ENCODE assay signal across 8 mouse cellular contexts in the genomic region with DNA sequence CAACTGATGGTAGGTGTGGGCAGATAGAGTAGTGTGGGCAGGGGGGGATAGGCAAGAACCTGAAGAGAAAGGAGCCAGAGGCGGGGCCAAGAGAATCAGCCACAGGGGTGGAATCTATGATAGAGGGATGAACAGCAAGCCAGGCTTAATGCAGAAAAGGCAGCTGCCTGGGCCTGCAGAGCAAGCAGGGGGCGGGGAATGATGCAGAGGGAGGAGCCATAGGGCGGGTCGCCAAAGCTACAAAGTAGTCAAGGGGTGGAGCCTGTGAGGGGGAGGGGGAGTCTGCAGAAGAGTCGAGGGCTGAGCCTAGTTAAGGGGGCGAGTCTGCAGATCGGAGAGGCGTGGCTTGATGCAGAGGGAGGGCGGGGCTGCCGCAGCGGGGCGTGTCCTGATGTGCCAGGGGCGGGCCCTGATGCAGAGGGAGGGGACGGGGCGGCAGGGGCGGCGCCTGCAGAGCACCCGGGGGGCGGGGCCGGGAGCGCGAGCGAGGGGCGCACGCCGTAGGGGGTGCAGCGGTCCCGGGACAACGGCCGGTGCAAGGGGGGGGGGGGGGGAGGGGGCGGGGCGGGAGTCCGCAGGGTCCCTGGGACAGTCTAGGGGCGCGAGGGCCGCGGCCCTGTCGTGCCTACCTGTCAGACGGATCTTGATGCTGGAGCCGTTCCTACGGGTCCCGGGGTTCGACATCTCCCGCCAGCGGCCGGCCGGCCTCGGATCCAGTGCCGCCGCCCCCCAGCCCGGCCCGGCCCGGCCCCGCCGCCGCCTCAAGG. TPM values are rescaled to one million over a fixed set of nuclear protein-coding genes. Genes with fewer than 3 reads are reported as not detected.
DNase-seq lines count a peak whose midpoint lies in the region; ATAC-seq and TF ChIP-seq lines count a peak whose summit lies in the region.

No protein-coding gene starts in this region.

- H3K27ac ChIP-seq in embryonic facial prominence, embryonic 10.5 days (replicated peaks), result peak overlapping the region; percentile 94
- H3K27ac ChIP-seq in intestine, postnatal 0 days (ENCODE audit: low read depth, low read length), result peak overlapping the region; percentile 96
- H3K27ac ChIP-seq in limb, embryonic 11.5 days (replicated peaks; ENCODE audit: low read depth, low read length), result peak overlapping the region; percentile 81
- H3K27ac ChIP-seq in midbrain, embryonic 14.5 days (replicated peaks; ENCODE audit: low read depth, low read length), result peak overlapping the region; percentile 89

- peaks cover 18% of the 10 kb centered on the region for H3K27me3 ChIP-seq in embryonic facial prominence, embryonic 10.5 days (replicated peaks; ENCODE audit: low read depth, poor library complexity, severe bottlenecking)
- no peaks in the 10 kb centered on the region for H3K27me3 ChIP-seq in intestine, postnatal 0 days (replicated peaks; ENCODE audit: control insufficient read depth, insufficient read depth, low read length)
- H3K27me3 ChIP-seq in limb, embryonic 11.5 days (ENCODE audit: control insufficient read depth, insufficient read depth, low read length), result no peaks in the 10 kb centered on the region
- H3K27me3 ChIP-seq in midbrain, embryonic 14.5 days (ENCODE audit: control insufficient read depth, insufficient read depth, low read length), result no peaks in the 10 kb centered on the region

- peak; percentile 77 for ATAC-seq in granulocyte monocyte progenitor cell, adult 5-6 weeks (replicated peaks; ENCODE audit: poor library complexity, severe bottlenecking)
- peak; percentile 85 for ATAC-seq in intestine, postnatal 0 days
- peak; percentile 77 for ATAC-seq in limb, embryonic 11.5 days (ENCODE audit: insufficient number of reproducible peaks, low FRiP score, low TSS enrichment, low read depth)
- peak; percentile 85 for ATAC-seq in midbrain, embryonic 14.5 days (ENCODE audit: low FRiP score, low TSS enrichment)

- H3K9me3 ChIP-seq in embryonic facial prominence, embryonic 10.5 days, result no peaks in the 10 kb centered on the region
- H3K9me3 ChIP-seq in intestine, postnatal 0 days (ENCODE audit: control insufficient read depth), result no peaks in the 10 kb centered on the region
- no peaks in the 10 kb centered on the region for H3K9me3 ChIP-seq in limb, embryonic 11.5 days (ENCODE audit: control insufficient read depth, low read length)
- no peaks in the 10 kb centered on the region for H3K9me3 ChIP-seq in midbrain, embryonic 14.5 days (ENCODE audit: control insufficient read depth, low read length)

- peak overlapping the region; percentile 95 for H3K9ac ChIP-seq in intestine, postnatal 0 days (ENCODE audit: low read depth, low read length)
- H3K9ac ChIP-seq in limb, embryonic 11.5 days (ENCODE audit: low read length), result peak overlapping the region; percentile 87
- peak overlapping the region; percentile 92 for H3K9ac ChIP-seq in midbrain, embryonic 14.5 days (replicated peaks; ENCODE audit: low read length)

- peak overlapping the region; percentile 80 for H3K4me2 ChIP-seq in intestine, postnatal 0 days (replicated peaks; ENCODE audit: low read depth)
- peak overlapping the region; percentile 74 for H3K4me2 ChIP-seq in limb, embryonic 11.5 days (ENCODE audit: low read depth, severe bottlenecking)
- H3K4me2 ChIP-seq in midbrain, embryonic 14.5 days (ENCODE audit: low read length), result peak overlapping the region; percentile 71

- no peak for TF ChIP-seq CTCF in intestine, postnatal 0 days (IDR thresholded peaks at IDR 0.05; ENCODE audit: low read depth)

- H3K4me1 ChIP-seq in embryonic facial prominence, embryonic 10.5 days, result peaks cover 32% of the 10 kb centered on the region
- H3K4me1 ChIP-seq in intestine, postnatal 0 days (replicated peaks; ENCODE audit: control insufficient read depth, insufficient read depth, low read length), result no peaks in the 10 kb centered on the region
- peaks cover 13% of the 10 kb centered on the region for H3K4me1 ChIP-seq in limb, embryonic 11.5 days (ENCODE audit: control insufficient read depth, insufficient read depth, low read length)
- peaks cover 23% of the 10 kb centered on the region for H3K4me1 ChIP-seq in midbrain, embryonic 14.5 days (ENCODE audit: control insufficient read depth, insufficient read depth, low read length)

- H3K36me3 ChIP-seq in embryonic facial prominence, embryonic 10.5 days (replicated peaks), result no peaks in the 10 kb centered on the region
- H3K36me3 ChIP-seq in intestine, postnatal 0 days (ENCODE audit: control insufficient read depth, insufficient read depth), result no peaks in the 10 kb centered on the region
- no peaks in the 10 kb centered on the region for H3K36me3 ChIP-seq in limb, embryonic 11.5 days (ENCODE audit: control insufficient read depth, insufficient read depth, low read length)
- H3K36me3 ChIP-seq in midbrain, embryonic 14.5 days (ENCODE audit: control insufficient read depth, insufficient read depth, low read length), result no peaks in the 10 kb centered on the region

- H3K4me3 ChIP-seq in embryonic facial prominence, embryonic 10.5 days, result peak overlapping the region; percentile 86
- H3K4me3 ChIP-seq in intestine, postnatal 0 days (ENCODE audit: low read depth, low read length), result peak overlapping the region; percentile 89
- H3K4me3 ChIP-seq in limb, embryonic 11.5 days (ENCODE audit: low read depth, low read length), result peak overlapping the region; percentile 60
- H3K4me3 ChIP-seq in midbrain, embryonic 14.5 days (replicated peaks; ENCODE audit: low read depth, low read length), result peak overlapping the region; percentile 91

- peak; percentile 95 for DNase-seq in 3134 (ENCODE audit: extremely low read depth, insufficient read length, low spot score)
- peak; percentile 96 for DNase-seq in adrenal gland, postnatal 14 days
- DNase-seq in embryonic facial prominence, embryonic 10.5 days (ENCODE audit: low spot score), result peak; percentile 96
- peak; percentile 95 for DNase-seq in limb, embryonic 11.5 days (ENCODE audit: low spot score)
- peak; percentile 89 for DNase-seq in midbrain, embryonic 14.5 days
- peak; percentile 70 for DNase-seq in spleen, adult 12 weeks (ENCODE audit: low spot score)

- WGBS in embryonic facial prominence, embryonic 10.5 days, result 3% methylated on average over 48 of the region's 56 CpGs
- under 1% methylated on average over 24 of the region's 56 CpGs for WGBS in intestine, postnatal 0 days
- WGBS in limb, embryonic 11.5 days, result 2% methylated on average over 22 of the region's 56 CpGs
- WGBS in midbrain, embryonic 14.5 days, result 2% methylated on average over 49 of the region's 56 CpGs

RNA-seq across cellular contexts. Expression of gene Smurf1, which starts 0.6 kb away (rescaled TPM):
- total RNA-seq in adrenal gland, postnatal 14 days (2021), result 17.2 and 19.4 TPM in 2 replicates
- 14.5 and 17.0 TPM in 2 replicates for polyA plus RNA-seq in embryonic facial prominence, embryonic 10.5 days (2016; fragmentation: Nextera tagmentation; extraction: Ambion mirVana)
- total RNA-seq in granulocyte monocyte progenitor cell, adult 5-6 weeks (2014; fragmentation: Nextera tagmentation), result 2.0 and 5.9 TPM in 2 replicates
- total RNA-seq in granulocyte monocyte progenitor cell, adult 5-6 weeks (2017), result 3.4 and 4.6 TPM in 2 replicates
- polyA plus RNA-seq in intestine, postnatal 0 days (2015; fragmentation: Nextera tagmentation; extraction: Ambion mirVana), result 7.4 and 8.2 TPM in 2 replicates
- 20.1 and 22.4 TPM in 2 replicates for polyA plus RNA-seq in limb, embryonic 11.5 days (2014; fragmentation: Nextera tagmentation; extraction: Ambion mirVana)
- 42.8 and 44.9 TPM in 2 replicates for polyA plus RNA-seq in midbrain, embryonic 14.5 days (2014; fragmentation: Nextera tagmentation; extraction: Ambion mirVana)

Comparison
In these comparisons a context has a peak if more than half of its experiments do, and no peak if none do; other contexts are left out.
1. Peak in every context shown above with its lines: DNase-seq, ATAC-seq, H3K4me3 ChIP-seq and H3K27ac ChIP-seq.